Mouse (Mus musculus) hindbrain, embryonic 12.5 days (tissue): ENCODE data around the gene Galnt6. TPM values are rescaled to one million over a fixed set of nuclear protein-coding genes. Genes with fewer than 3 reads are reported as not detected.

Source experiments
- ATAC-seq: fragments of 200-750 bp; cut with Nextera tagmentation; 2 replicates; pipeline ENCODE4 v1.8.0; 2017; ENCODE audit warnings: moderate TSS enrichment; ENCODE audit not compliant: low FRiP score
- H3K27ac ChIP-seq: fragments of 300-500 bp; sonication (generic); 2 replicates; pipeline ENCODE4 v1.5.1; 2016; ENCODE audit warnings: mild to moderate bottlenecking
- H3K27me3 ChIP-seq: fragments of 300-500 bp; sonication (generic); 2 replicates; pipeline ENCODE4 v1.6.1; 2016; ENCODE audit warnings: mild to moderate bottlenecking
- H3K36me3 ChIP-seq: fragments of 300-500 bp; sonication (generic); 2 replicates; pipeline ENCODE4 v1.6.1; 2016; ENCODE audit warnings: mild to moderate bottlenecking
- H3K4me1 ChIP-seq: fragments of 300-500 bp; sonication (generic); 2 replicates; pipeline ENCODE4 v1.6.1; 2016
- H3K4me2 ChIP-seq: fragments of 300-500 bp; sonication (generic); replicated peaks from 2 replicates; pipeline ENCODE4 v1.6.1; 2016; ENCODE audit warnings: mild to moderate bottlenecking
- H3K4me3 ChIP-seq: fragments of 300-500 bp; sonication (generic); 2 replicates; pipeline ENCODE4 v1.5.1; 2016; ENCODE audit warnings: mild to moderate bottlenecking
- H3K9ac ChIP-seq: fragments of 300-500 bp; sonication (generic); 2 replicates; pipeline ENCODE4 v1.6.1; 2016; ENCODE audit warnings: mild to moderate bottlenecking, moderate library complexity
- H3K9me3 ChIP-seq: fragments of 300-500 bp; sonication (generic); replicated peaks from 2 replicates; pipeline ENCODE4 v1.6.1; 2016; ENCODE audit warnings: mild to moderate bottlenecking
- WGBS: fragments of 180-500 bp; shearing (Covaris S2); methylation state at CpG from one replicate; pipeline ENCODE4 v1.1.7; 2016; 5-methylcytosine and 5-hydroxymethylcytosine counted together
- microRNA-seq: library from miRNA; unstranded; fragments of <30 nt; microRNA quantifications from one replicate; pipeline ENCODE4, GENCODE M21; 2017
- polyA plus RNA-seq: library from polyadenylated mRNA; unstranded; fragments of >200 nt; fragmentation: Nextera tagmentation; extraction: Ambion mirVana; gene quantifications from 2 replicates; pipeline ENCODE4 v1.2.1, GENCODE M21; 2016

The Galnt6 gene
- polyA plus RNA-seq, 1 experiment from 2014 or later: 0.26 TPM

- no peak for ATAC-seq
- no peak overlapping the region for H3K27ac ChIP-seq
- no peak overlapping the region for H3K4me3 ChIP-seq
- no peaks in the 10 kb centered on the region for H3K9me3 ChIP-seq
- H3K9ac ChIP-seq: no peak overlapping the region
- peaks cover 3% of the 10 kb centered on the region; the same call in 1 of the 2 replicates for H3K27me3 ChIP-seq
- H3K4me2 ChIP-seq: no peak overlapping the region
- WGBS: 81% methylated on average over 8 of the region's 9 CpGs
- H3K4me1 ChIP-seq: peaks cover 5% of the 10 kb centered on the region
- no peaks in the 10 kb centered on the region for H3K36me3 ChIP-seq
Observed at GRCm38 (mm10) chr15:100664813-100665274, 64.3 kb downstream of the Galnt6 start.

- no peak for ATAC-seq
- H3K36me3 ChIP-seq: no peaks in the 10 kb centered on the region
- H3K9me3 ChIP-seq: no peaks in the 10 kb centered on the region
- no peak overlapping the region for H3K9ac ChIP-seq
- H3K27me3 ChIP-seq: no peaks in the 10 kb centered on the region
- no peak overlapping the region for H3K27ac ChIP-seq
- H3K4me2 ChIP-seq: no peak overlapping the region
- H3K4me3 ChIP-seq: no peak overlapping the region
- 90% methylated on average over 5 of the region's 5 CpGs for WGBS
- H3K4me1 ChIP-seq: no peaks in the 10 kb centered on the region
Observed at GRCm38 (mm10) chr15:100660805-100661204, 68.4 kb downstream of the Galnt6 start.

GRCm38 (mm10) chr15:100660306-100660705 is 68.9 kb downstream of the Galnt6 start:
- H3K4me2 ChIP-seq: no peak overlapping the region
- H3K27me3 ChIP-seq: no peaks in the 10 kb centered on the region
- WGBS: 83% methylated on average over 9 of the region's 9 CpGs
- no peak overlapping the region for H3K4me3 ChIP-seq
- no peaks in the 10 kb centered on the region for H3K4me1 ChIP-seq
- no peak overlapping the region for H3K9ac ChIP-seq
- ATAC-seq: no peak
- no peaks in the 10 kb centered on the region for H3K9me3 ChIP-seq
- no peak overlapping the region for H3K27ac ChIP-seq
- H3K36me3 ChIP-seq: no peaks in the 10 kb centered on the region

- Histone ChIP-seq H3K4me3 (no peak overlapping the region), H3K4me2 (no peak overlapping the region), H3K27me3 (no peaks in the 10 kb centered on the region), H3K4me1 (no peaks in the 10 kb centered on the region), H3K9ac (no peak overlapping the region), H3K36me3 (no peaks in the 10 kb centered on the region), H3K27ac (no peak overlapping the region), H3K9me3 (no peaks in the 10 kb centered on the region)
- ATAC-seq: no peak
- 90% methylated on average over 5 of the region's 5 CpGs for WGBS
Observed at GRCm38 (mm10) chr15:100655201-100655600, 74.0 kb downstream of the Galnt6 start.

- Histone ChIP-seq H3K27ac (no peak overlapping the region), H3K9ac (no peak overlapping the region), H3K27me3 (no peaks in the 10 kb centered on the region), H3K4me3 (no peak overlapping the region), H3K9me3 (no peaks in the 10 kb centered on the region), H3K4me1 (no peaks in the 10 kb centered on the region), H3K36me3 (no peaks in the 10 kb centered on the region), H3K4me2 (no peak overlapping the region)
- ATAC-seq: no peak
- WGBS: 93% methylated on average over 1 of the region's 1 CpGs
Observed at GRCm38 (mm10) chr15:100654271-100654670, 74.9 kb downstream of the Galnt6 start.

GRCm38 (mm10) chr15:100651610-100652009 is 77.6 kb downstream of the Galnt6 start:
- H3K27ac ChIP-seq: no peak overlapping the region
- H3K4me3 ChIP-seq: no peak overlapping the region
- 87% methylated on average over 9 of the region's 9 CpGs for WGBS
- H3K4me2 ChIP-seq: no peak overlapping the region
- H3K36me3 ChIP-seq: no peaks in the 10 kb centered on the region
- H3K4me1 ChIP-seq: no peaks in the 10 kb centered on the region
- ATAC-seq: no peak
- H3K9ac ChIP-seq: no peak overlapping the region
- no peaks in the 10 kb centered on the region for H3K9me3 ChIP-seq
- no peaks in the 10 kb centered on the region for H3K27me3 ChIP-seq

GRCm38 (mm10) chr15:100650111-100650510 is 79.1 kb downstream of the Galnt6 start:
- H3K4me1 ChIP-seq: no peaks in the 10 kb centered on the region
- no peaks in the 10 kb centered on the region for H3K36me3 ChIP-seq
- H3K27me3 ChIP-seq: no peaks in the 10 kb centered on the region
- H3K9me3 ChIP-seq: no peaks in the 10 kb centered on the region
- 87% methylated on average over 10 of the region's 10 CpGs for WGBS
- no peak overlapping the region for H3K4me3 ChIP-seq
- H3K9ac ChIP-seq: no peak overlapping the region
- no peak overlapping the region for H3K4me2 ChIP-seq
- no peak for ATAC-seq
- no peak overlapping the region for H3K27ac ChIP-seq

GRCm38 (mm10) chr15:100646161-100646560 is 83.0 kb downstream of the Galnt6 start:
- Histone ChIP-seq H3K27ac (no peak overlapping the region), H3K36me3 (no peaks in the 10 kb centered on the region), H3K4me1 (no peaks in the 10 kb centered on the region), H3K4me2 (no peak overlapping the region), H3K27me3 (no peaks in the 10 kb centered on the region), H3K9ac (no peak overlapping the region), H3K4me3 (no peak overlapping the region), H3K9me3 (no peaks in the 10 kb centered on the region)
- no peak for ATAC-seq
- WGBS: 82% methylated on average over 6 of the region's 6 CpGs

GRCm38 (mm10) chr15:100642451-100642850 is 86.7 kb downstream of the Galnt6 start:
- H3K4me3 ChIP-seq: no peak overlapping the region
- H3K27ac ChIP-seq: no peak overlapping the region
- H3K9me3 ChIP-seq: no peaks in the 10 kb centered on the region
- H3K36me3 ChIP-seq: no peaks in the 10 kb centered on the region
- H3K27me3 ChIP-seq: peaks cover 16% of the 10 kb centered on the region
- no peak overlapping the region for H3K4me2 ChIP-seq
- ATAC-seq: no peak
- 95% methylated on average over 7 of the region's 7 CpGs for WGBS
- no peaks in the 10 kb centered on the region for H3K4me1 ChIP-seq
- no peak overlapping the region for H3K9ac ChIP-seq

Small RNAs within 50 kb of the gene (microRNA-seq; reads per million reads assigned to microRNA genes)
- gene Mir6961: not detected

Other genes with a start within 250 kb of the Galnt6 start
- gene Csrnp2, start 233.9 kb downstream of the Galnt6 start, polyA plus RNA-seq: 41.4 and 43.0 TPM in 2 replicates
- gene Tfcp2, start 177.4 kb downstream of the Galnt6 start, polyA plus RNA-seq: 42.9 and 50.8 TPM in 2 replicates
- 28.9 and 38.6 TPM in 2 replicates for gene Pou6f1, start 129.4 kb downstream of the Galnt6 start, polyA plus RNA-seq
- 168 and 176 TPM in 2 replicates for gene Dazap2, start 114.0 kb downstream of the Galnt6 start, polyA plus RNA-seq
- 5.0 and 5.6 TPM in 2 replicates for gene Smagp, start 92.4 kb downstream of the Galnt6 start, polyA plus RNA-seq
- gene Bin2, start 59.8 kb downstream of the Galnt6 start, polyA plus RNA-seq: 3.0 and 3.4 TPM in 2 replicates
- 1.6 and 1.9 TPM in 2 replicates for gene Cela1, start 41.5 kb downstream of the Galnt6 start, polyA plus RNA-seq
- 17.9 and 22.7 TPM in 2 replicates for gene Slc4a8, start 32.4 kb upstream of the Galnt6 start, polyA plus RNA-seq
- 19.2 and 20.2 TPM in 2 replicates for gene Scn8a, start 140.5 kb upstream of the Galnt6 start, polyA plus RNA-seq